Mouse (Mus musculus) Muller cell, postnatal 12 days (primary cell): ENCODE data around the gene Ksr1.

Source experiments
- DNase-seq: peaks from one replicate; pipeline ENCODE4 v3.0.0-alpha.2; 2015; ENCODE audit errors: inconsistent ontology term

Ksr1 gene

GRCm38 (mm10) chr11:79146331-79146767 lies at the start of gene Ksr1:
Gene Ksr1 (minus strand): TSS chr11:79146407.
- peak; percentile 96 for DNase-seq

- no peak for DNase-seq
Measured at GRCm38 (mm10) chr11:79192176-79192575, 46.0 kb upstream of the Ksr1 start.

- no peak for DNase-seq
Measured at GRCm38 (mm10) chr11:79191214-79191613, 45.0 kb upstream of the Ksr1 start.

- no peak for DNase-seq
Measured at GRCm38 (mm10) chr11:79190257-79190656, 44.0 kb upstream of the Ksr1 start.

GRCm38 (mm10) chr11:79188176-79188575 lies 42.0 kb upstream of the Ksr1 start:
- DNase-seq: peak; percentile 82

- peak; percentile 12 for DNase-seq
Measured at GRCm38 (mm10) chr11:79187291-79187690, 41.1 kb upstream of the Ksr1 start.

- DNase-seq: no peak
Measured at GRCm38 (mm10) chr11:79185683-79186082, 39.5 kb upstream of the Ksr1 start.

- no peak for DNase-seq
Measured at GRCm38 (mm10) chr11:79184126-79184888, 38.1 kb upstream of the Ksr1 start.

- no peak for DNase-seq
Measured at GRCm38 (mm10) chr11:79183400-79183799, 37.2 kb upstream of the Ksr1 start.

- DNase-seq: no peak
Measured at GRCm38 (mm10) chr11:79182881-79183280, 36.7 kb upstream of the Ksr1 start.

- DNase-seq: no peak
Measured at GRCm38 (mm10) chr11:79181914-79182313, 35.7 kb upstream of the Ksr1 start.

- DNase-seq: peak; percentile 54
Measured at GRCm38 (mm10) chr11:79176687-79177086, 30.5 kb upstream of the Ksr1 start.

- DNase-seq: no peak
Measured at GRCm38 (mm10) chr11:79172054-79172453, 25.8 kb upstream of the Ksr1 start.

GRCm38 (mm10) chr11:79166582-79167300 lies 20.5 kb upstream of the Ksr1 start:
- DNase-seq: no peak

- no peak for DNase-seq
Measured at GRCm38 (mm10) chr11:79161077-79161758, 15.0 kb upstream of the Ksr1 start.

GRCm38 (mm10) chr11:79160127-79160526 lies 13.9 kb upstream of the Ksr1 start:
- no peak for DNase-seq

GRCm38 (mm10) chr11:79157729-79158128 lies 11.5 kb upstream of the Ksr1 start:
- no peak for DNase-seq

- DNase-seq: no peak
Measured at GRCm38 (mm10) chr11:79155348-79155747, 9.1 kb upstream of the Ksr1 start.

GRCm38 (mm10) chr11:79152696-79153095 lies 6.5 kb upstream of the Ksr1 start:
- no peak for DNase-seq

- no peak for DNase-seq
Measured at GRCm38 (mm10) chr11:79151874-79152273, 5.7 kb upstream of the Ksr1 start.

GRCm38 (mm10) chr11:79150301-79150700 lies 4.1 kb upstream of the Ksr1 start:
- DNase-seq: no peak

- DNase-seq: no peak
Measured at GRCm38 (mm10) chr11:79149295-79149694, 3.1 kb upstream of the Ksr1 start.
